Mouse (Mus musculus) neural tube, embryonic 15.5 days (tissue): ENCODE measurements around the gene Ptgds. TPM values are rescaled to one million over a fixed set of nuclear protein-coding genes. Genes with fewer than 3 reads are reported as not detected.

ENCODE experiments used
- ATAC-seq: fragments of 200-750 bp; cut with Nextera tagmentation; 2 replicates; pipeline ENCODE4 v1.8.0; 2017; ENCODE audit warnings: mild to moderate bottlenecking, moderate TSS enrichment, moderate library complexity; ENCODE audit not compliant: low FRiP score
- H3K27ac ChIP-seq: fragments of 300-500 bp; sonication (generic); replicated peaks from 2 replicates; pipeline ENCODE4 v1.5.1; 2015; ENCODE audit warnings: mild to moderate bottlenecking, inconsistent platforms
- H3K27me3 ChIP-seq: fragments of 300-500 bp; sonication (generic); replicated peaks from 2 replicates; pipeline ENCODE4 v1.6.1; 2015; ENCODE audit warnings: inconsistent platforms
- H3K36me3 ChIP-seq: fragments of 300-500 bp; sonication (generic); 2 replicates; pipeline ENCODE4 v1.6.1; 2015; ENCODE audit warnings: inconsistent platforms
- H3K4me1 ChIP-seq: fragments of 300-500 bp; sonication (generic); 2 replicates; pipeline ENCODE4 v1.6.1; 2015; ENCODE audit warnings: inconsistent platforms
- H3K4me2 ChIP-seq: fragments of 300-500 bp; sonication (generic); 2 replicates; pipeline ENCODE4 v1.6.1; 2015; ENCODE audit warnings: inconsistent platforms, mild to moderate bottlenecking, moderate library complexity
- H3K4me3 ChIP-seq: fragments of 300-500 bp; sonication (generic); replicated peaks from 2 replicates; pipeline ENCODE4 v1.5.1; 2015; ENCODE audit warnings: mild to moderate bottlenecking, inconsistent platforms
- H3K9ac ChIP-seq: fragments of 300-500 bp; sonication (generic); replicated peaks from 2 replicates; pipeline ENCODE4 v1.6.1; 2015; ENCODE audit warnings: mild to moderate bottlenecking, inconsistent platforms
- H3K9me3 ChIP-seq: fragments of 300-500 bp; sonication (generic); replicated peaks from 2 replicates; pipeline ENCODE4 v1.6.1; 2016; ENCODE audit warnings: inconsistent platforms
- WGBS: fragments of 180-500 bp; shearing (Covaris S2); methylation state at CpG from one replicate; pipeline ENCODE4 v1.1.7; 2015; ENCODE audit warnings: mixed read lengths; 5-methylcytosine and 5-hydroxymethylcytosine counted together
- microRNA-seq: library from miRNA; unstranded; fragments of <30 nt; microRNA quantifications from one replicate; pipeline ENCODE4, GENCODE M21; 2017
- polyA plus RNA-seq: library from polyadenylated mRNA; unstranded; fragments of >200 nt; fragmentation: Nextera tagmentation; extraction: Ambion mirVana; gene quantifications from 2 replicates; pipeline ENCODE4 v1.2.1, GENCODE M21; 2015

Gene Ptgds
- polyA plus RNA-seq, 1 experiment from 2014 or later: 116 TPM

DNA sequence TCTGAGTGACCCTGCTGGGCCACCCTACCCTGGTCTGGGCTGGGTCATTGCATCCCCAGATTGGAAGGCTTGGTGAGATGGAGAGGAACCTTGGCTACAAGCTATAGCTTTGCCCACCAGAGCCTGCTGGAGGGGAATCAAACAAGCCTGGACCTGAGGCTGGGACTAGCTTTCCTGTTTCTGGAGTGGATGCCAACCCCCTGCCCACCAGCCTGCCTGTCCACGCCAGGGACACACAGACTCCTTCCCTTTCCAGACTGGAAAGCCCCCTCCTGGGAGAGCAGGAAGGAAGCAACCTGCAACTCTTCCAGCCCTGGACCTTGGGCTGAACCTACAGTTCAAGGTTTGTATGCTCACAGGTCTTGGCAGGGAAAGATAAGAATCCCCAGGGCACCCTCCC, 46.2 kb downstream of the Ptgds start:
- Histone ChIP-seq H3K4me2 (no peak overlapping the region), H3K9me3 (no peaks in the 10 kb centered on the region), H3K36me3 (no peaks in the 10 kb centered on the region), H3K9ac (no peak overlapping the region), H3K27ac (no peak overlapping the region), H3K4me1 (peaks cover 8% of the 10 kb centered on the region), H3K4me3 (no peak overlapping the region), H3K27me3 (peaks cover 21% of the 10 kb centered on the region)
- no peak for ATAC-seq
- WGBS: 71% methylated on average over 1 of the region's 1 CpGs

DNA sequence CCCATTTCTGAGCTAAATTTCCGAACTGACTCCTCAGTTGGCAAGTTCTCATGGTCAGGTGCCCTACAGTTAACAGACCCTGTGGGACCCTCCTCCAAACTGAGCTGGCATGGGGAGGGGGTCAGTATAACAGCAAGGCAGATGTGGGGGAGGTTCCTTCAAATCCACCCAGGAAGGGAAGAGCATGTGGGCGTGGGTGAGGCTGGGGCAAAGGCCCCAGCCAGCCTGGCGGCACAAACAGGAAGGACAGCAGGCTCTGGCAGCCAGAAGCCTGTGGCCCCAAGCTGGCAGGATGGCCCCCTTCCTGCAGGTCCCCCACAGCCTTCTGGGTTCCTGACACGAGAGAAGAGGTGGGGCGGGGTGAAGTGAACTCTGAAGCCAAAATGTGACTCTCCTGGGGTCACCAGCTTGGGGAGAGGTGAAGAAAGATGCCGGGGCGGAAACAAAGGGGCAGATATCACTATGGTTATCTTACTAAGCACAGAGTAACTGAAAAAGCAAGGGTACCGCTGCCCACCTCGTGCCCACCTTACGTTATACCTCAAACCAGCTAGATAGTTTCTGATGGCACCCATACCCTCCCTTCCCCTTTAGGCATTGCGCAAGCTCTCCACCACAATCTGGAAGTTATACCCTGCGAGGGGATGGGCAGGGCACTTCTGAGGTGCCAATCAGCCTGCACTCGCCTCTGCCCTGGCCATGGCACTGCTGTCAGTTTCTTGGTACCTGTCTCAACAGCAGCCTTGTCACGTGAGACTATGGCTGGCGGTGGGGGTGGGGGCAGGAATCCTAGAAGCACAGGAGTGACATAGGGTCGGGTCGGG, 47.0 kb downstream of the Ptgds start, which contains the start of gene Fut7:
TSS of gene Fut7 (plus strand) at position 681 of the 824 bp plus-strand sequence.
- H3K4me2 ChIP-seq: no peak within 1 kb of the TSS
- H3K36me3 ChIP-seq: no peaks in the 10 kb centered on the region
- 75% methylated on average over 17 of the region's 17 CpGs for WGBS
- peaks cover 3% of the 10 kb centered on the region; the same call in 1 of the 2 replicates for H3K4me1 ChIP-seq
- H3K4me3 ChIP-seq: no peak within 1 kb of the TSS
- H3K9me3 ChIP-seq: no peaks in the 10 kb centered on the region
- peaks cover 21% of the 10 kb centered on the region for H3K27me3 ChIP-seq
- H3K9ac ChIP-seq: no peak within 1 kb of the TSS
- no peak for ATAC-seq
- H3K27ac ChIP-seq: no peak within 1 kb of the TSS

GRCm38 (mm10) chr2:25421896-25422295, 48.0 kb downstream of the Ptgds start:
- 0 out of 2 replicates have a peak, but pooled peaks have one; percentile 40 for ATAC-seq
- Histone ChIP-seq H3K4me2 (no peak overlapping the region), H3K9me3 (no peaks in the 10 kb centered on the region), H3K27ac (no peak overlapping the region), H3K4me1 (peaks cover 6% of the 10 kb centered on the region; the same call in 1 of the 2 replicates), H3K27me3 (peaks cover 21% of the 10 kb centered on the region), H3K4me3 (no peak overlapping the region), H3K36me3 (no peaks in the 10 kb centered on the region), H3K9ac (no peak overlapping the region)
- WGBS: 22% methylated on average over 3 of the region's 3 CpGs

- peaks cover 6% of the 10 kb centered on the region; the same call in 1 of the 2 replicates for H3K36me3 ChIP-seq
- 16% methylated on average over 3 of the region's 3 CpGs for WGBS
- H3K4me1 ChIP-seq: peaks cover 6% of the 10 kb centered on the region; the same call in 1 of the 2 replicates
- no peak overlapping the region for H3K4me2 ChIP-seq
- H3K9ac ChIP-seq: 0 out of 2 replicates have a peak overlapping the region, but pooled peaks have one; percentile 10
- H3K27me3 ChIP-seq: no peaks in the 10 kb centered on the region
- H3K9me3 ChIP-seq: no peaks in the 10 kb centered on the region
- H3K4me3 ChIP-seq: no peak overlapping the region
- H3K27ac ChIP-seq: 0 out of 2 replicates have a peak overlapping the region, but pooled peaks have one; percentile 33
- no peak for ATAC-seq
Observed at GRCm38 (mm10) chr2:25417426-25417825, 52.4 kb downstream of the Ptgds start.

Small RNA genes within 50 kb of the gene (microRNA-seq; reads per million reads assigned to microRNA genes)
- gene Mir3087: not detected

Other genes with a start within 250 kb of the Ptgds start
- 462 and 502 TPM in 2 replicates for gene Tubb4b, start 245.3 kb downstream of the Ptgds start, polyA plus RNA-seq
- not detected in 2 replicates for gene Slc34a3, start 235.7 kb downstream of the Ptgds start, polyA plus RNA-seq
- not detected in 2 replicates for gene Rnf224, start 233.3 kb downstream of the Ptgds start, polyA plus RNA-seq
- 158 and 190 TPM in 2 replicates for gene Rnf208, start 227.8 kb downstream of the Ptgds start, polyA plus RNA-seq
- 0.36 and 0.47 TPM in 2 replicates for gene Cysrt1, start 227.6 kb downstream of the Ptgds start, polyA plus RNA-seq
- 4.3 and 4.6 TPM in 2 replicates for gene AL732309.1, start 223.2 kb downstream of the Ptgds start, polyA plus RNA-seq
- gene Tmem203, start 214.6 kb downstream of the Ptgds start, polyA plus RNA-seq: 17.5 and 17.7 TPM in 2 replicates
- gene Tprn, start 207.4 kb downstream of the Ptgds start, polyA plus RNA-seq: 14.8 and 16.3 TPM in 2 replicates
- gene Ssna1, start 197.6 kb downstream of the Ptgds start, polyA plus RNA-seq: 177 and 183 TPM in 2 replicates
- 125 and 129 TPM in 2 replicates for gene Anapc2, start 197.6 kb downstream of the Ptgds start, polyA plus RNA-seq
- not detected in 2 replicates for gene Tmem210, start 181.9 kb downstream of the Ptgds start, polyA plus RNA-seq
- gene Lrrc26, start 180.1 kb downstream of the Ptgds start, polyA plus RNA-seq: 0.22 and 0.26 TPM in 2 replicates
- 58.0 and 68.4 TPM in 2 replicates for gene Grin1, start 150.9 kb downstream of the Ptgds start, polyA plus RNA-seq
- 43.5 and 46.6 TPM in 2 replicates for gene Man1b1, start 137.7 kb downstream of the Ptgds start, polyA plus RNA-seq
- 24.2 and 27.3 TPM in 2 replicates for gene Dpp7, start 113.7 kb downstream of the Ptgds start, polyA plus RNA-seq
- 8.5 and 14.0 TPM in 2 replicates for gene Uap1l1, start 104.4 kb downstream of the Ptgds start, polyA plus RNA-seq
- 10.6 and 16.3 TPM in 2 replicates for gene Sapcd2, start 97.7 kb downstream of the Ptgds start, polyA plus RNA-seq
- gene Entpd2, start 74.2 kb downstream of the Ptgds start, polyA plus RNA-seq: 9.6 TPM in 2 replicates
- gene Npdc1, start 70.7 kb downstream of the Ptgds start, polyA plus RNA-seq: 398 and 483 TPM in 2 replicates
- 0.13 and 0.38 TPM in 2 replicates for gene Fut7, start 46.8 kb downstream of the Ptgds start, polyA plus RNA-seq
- gene Abca2, start 41.3 kb downstream of the Ptgds start, polyA plus RNA-seq: 11.2 and 13.4 TPM in 2 replicates
- 1.8 and 2.0 TPM in 2 replicates for gene Clic3, start 13.2 kb downstream of the Ptgds start, polyA plus RNA-seq
- 100 and 120 TPM in 2 replicates for gene Paxx, start 9.0 kb downstream of the Ptgds start, polyA plus RNA-seq
- not detected in 2 replicates for gene Lcn12, start 23.9 kb upstream of the Ptgds start, polyA plus RNA-seq
- 128 and 134 TPM in 2 replicates for gene Fbxw5, start 30.7 kb upstream of the Ptgds start, polyA plus RNA-seq
- 6.3 and 6.4 TPM in 2 replicates for gene C8g, start 31.7 kb upstream of the Ptgds start, polyA plus RNA-seq
- 15.4 and 21.1 TPM in 2 replicates for gene Traf2, start 76.9 kb upstream of the Ptgds start, polyA plus RNA-seq
- gene Edf1, start 87.8 kb upstream of the Ptgds start, polyA plus RNA-seq: 400 and 433 TPM in 2 replicates
- 2.3 and 33.0 TPM in 2 replicates for gene Mamdc4, start 104.8 kb upstream of the Ptgds start, polyA plus RNA-seq
- gene Phpt1, start 105.2 kb upstream of the Ptgds start, polyA plus RNA-seq: 159 and 181 TPM in 2 replicates
- 14.5 and 18.9 TPM in 2 replicates for gene Ajm1, start 111.7 kb upstream of the Ptgds start, polyA plus RNA-seq
- 66.8 and 69.6 TPM in 2 replicates for gene Rabl6, start 138.5 kb upstream of the Ptgds start, polyA plus RNA-seq
- gene Ccdc183, start 147.6 kb upstream of the Ptgds start, polyA plus RNA-seq: 0.23 and 0.27 TPM in 2 replicates
- 53.4 and 56.6 TPM in 2 replicates for gene Tmem141, start 152.0 kb upstream of the Ptgds start, polyA plus RNA-seq
- gene Fcna, start 158.0 kb upstream of the Ptgds start, polyA plus RNA-seq: 2.7 and 3.8 TPM in 2 replicates
- not detected in 2 replicates for gene Lcn8, start 183.1 kb upstream of the Ptgds start, polyA plus RNA-seq
- not detected in 2 replicates for gene Lcn5, start 187.9 kb upstream of the Ptgds start, polyA plus RNA-seq
- not detected in 2 replicates for gene Lcn6, start 206.7 kb upstream of the Ptgds start, polyA plus RNA-seq
- gene Lcn10, start 212.7 kb upstream of the Ptgds start, polyA plus RNA-seq: not detected in 2 replicates
- gene Obp2a, start 230.0 kb upstream of the Ptgds start, polyA plus RNA-seq: not detected in 2 replicates
- gene Bmyc, start 236.7 kb upstream of the Ptgds start, polyA plus RNA-seq: 162 and 177 TPM in 2 replicates